Mouse (Mus musculus) splenic B cell, adult 2 months (primary cell): Measurements from ENCODE around the gene Myom1.

Experiments used
- DNase-seq: peaks from one replicate; pipeline ENCODE4 v3.0.0-alpha.2; 2011; ENCODE audit warnings: low read depth, low spot score
- H3K27me3 ChIP-seq: 2 replicates; pipeline ENCODE4 v1.6.1; 2012; ENCODE audit warnings: mild to moderate bottlenecking, low read length, moderate library complexity, mixed read lengths; ENCODE audit not compliant: control insufficient read depth, poor library complexity, insufficient read depth, severe bottlenecking
- H3K36me3 ChIP-seq: 2 replicates; pipeline ENCODE4 v1.6.1; 2012; ENCODE audit warnings: mild to moderate bottlenecking, low read length, moderate library complexity, mixed read lengths; ENCODE audit not compliant: control insufficient read depth, poor library complexity, insufficient read depth, severe bottlenecking

The Myom1 gene

GRCm38 (mm10) chr17:70986831-70987660, 15.4 kb upstream of the Myom1 start:
- peak; percentile 34 for DNase-seq
- Histone ChIP-seq H3K27me3 (no peaks in the 10 kb centered on the region), H3K36me3 (no peaks in the 10 kb centered on the region; the same call in none of the 2 replicates)

GRCm38 (mm10) chr17:70988337-70988767, 14.1 kb upstream of the Myom1 start:
- H3K36me3 ChIP-seq: peaks cover 2% of the 10 kb centered on the region
- no peak for DNase-seq
- H3K27me3 ChIP-seq: no peaks in the 10 kb centered on the region

GRCm38 (mm10) chr17:70989430-70989829, 13.0 kb upstream of the Myom1 start:
- no peaks in the 10 kb centered on the region for H3K27me3 ChIP-seq
- H3K36me3 ChIP-seq: peaks cover 6% of the 10 kb centered on the region
- peak; percentile 21 for DNase-seq

GRCm38 (mm10) chr17:70989991-70990390, 12.4 kb upstream of the Myom1 start:
- DNase-seq: peak; percentile 79
- H3K27me3 ChIP-seq: no peaks in the 10 kb centered on the region
- H3K36me3 ChIP-seq: peaks cover 6% of the 10 kb centered on the region

GRCm38 (mm10) chr17:70990403-70991303, 11.8 kb upstream of the Myom1 start:
- peak; percentile 83 for DNase-seq
- Histone ChIP-seq H3K36me3 (peaks cover 7% of the 10 kb centered on the region), H3K27me3 (no peaks in the 10 kb centered on the region)

- peak; percentile 71 for DNase-seq
- no peaks in the 10 kb centered on the region for H3K27me3 ChIP-seq
- peaks cover 8% of the 10 kb centered on the region for H3K36me3 ChIP-seq
Measured at GRCm38 (mm10) chr17:70991706-70992625, 10.5 kb upstream of the Myom1 start.

GRCm38 (mm10) chr17:70992662-70993061, 9.8 kb upstream of the Myom1 start:
- Histone ChIP-seq H3K27me3 (no peaks in the 10 kb centered on the region), H3K36me3 (peaks cover 8% of the 10 kb centered on the region; the same call in 1 of the 2 replicates)
- DNase-seq: no peak

GRCm38 (mm10) chr17:70993385-70993807, 9.0 kb upstream of the Myom1 start:
- Histone ChIP-seq H3K27me3 (no peaks in the 10 kb centered on the region), H3K36me3 (peaks cover 8% of the 10 kb centered on the region; the same call in 1 of the 2 replicates)
- DNase-seq: no peak

- H3K27me3 ChIP-seq: no peaks in the 10 kb centered on the region
- no peak for DNase-seq
- peaks cover 8% of the 10 kb centered on the region; the same call in 1 of the 2 replicates for H3K36me3 ChIP-seq
Measured at GRCm38 (mm10) chr17:70994671-70995070, 7.8 kb upstream of the Myom1 start.

- Histone ChIP-seq H3K27me3 (no peaks in the 10 kb centered on the region), H3K36me3 (peaks cover 8% of the 10 kb centered on the region; the same call in 1 of the 2 replicates)
- DNase-seq: no peak
Measured at GRCm38 (mm10) chr17:70995551-70995950, 6.9 kb upstream of the Myom1 start.

GRCm38 (mm10) chr17:70997836-70998235, 4.6 kb upstream of the Myom1 start:
- peaks cover 7% of the 10 kb centered on the region; the same call in 1 of the 2 replicates for H3K36me3 ChIP-seq
- no peak for DNase-seq
- no peaks in the 10 kb centered on the region for H3K27me3 ChIP-seq

- peaks cover 5% of the 10 kb centered on the region; the same call in 1 of the 2 replicates for H3K36me3 ChIP-seq
- H3K27me3 ChIP-seq: no peaks in the 10 kb centered on the region
- no peak for DNase-seq
Measured at GRCm38 (mm10) chr17:70998400-70998975, 3.9 kb upstream of the Myom1 start.

- DNase-seq: no peak
- Histone ChIP-seq H3K27me3 (no peaks in the 10 kb centered on the region), H3K36me3 (peaks cover 3% of the 10 kb centered on the region; the same call in 1 of the 2 replicates)
Measured at GRCm38 (mm10) chr17:70999187-70999586, 3.2 kb upstream of the Myom1 start.

GRCm38 (mm10) chr17:71000255-71000654, 2.2 kb upstream of the Myom1 start:
- no peak for DNase-seq
- H3K36me3 ChIP-seq: peaks cover 2% of the 10 kb centered on the region; the same call in 1 of the 2 replicates

More at GRCm38 (mm10) chr17:71000255-71000654, 2.2 kb upstream of the Myom1 start:
- no peaks in the 10 kb centered on the region for H3K27me3 ChIP-seq
